Mouse (Mus musculus): ENCODE results near the gene Gipc2.

DNA sequence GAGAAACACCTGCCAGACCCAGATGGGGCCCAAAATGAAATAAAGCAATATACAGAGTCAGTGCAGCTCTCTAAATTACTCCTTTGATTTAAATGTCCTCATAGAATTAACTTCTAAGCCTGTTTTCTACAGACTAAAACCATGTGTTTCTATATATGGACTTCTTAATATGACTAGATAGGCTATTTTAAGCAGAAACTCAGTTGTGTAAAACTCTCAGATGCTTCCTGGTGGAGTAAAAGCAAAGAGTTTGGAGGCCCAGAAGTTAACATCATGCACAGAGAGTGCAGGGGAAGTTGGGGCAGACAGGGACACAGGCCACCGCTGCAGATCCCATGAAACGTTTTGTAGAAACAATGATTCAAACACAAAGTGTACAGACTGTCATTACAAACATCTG lies 107.8 kb downstream of the Gipc2 start:
- TF ChIP-seq CTCF (IDR thresholded peaks at IDR 0.05; ENCODE audit: borderline replicate concordance, insufficient read depth, low read length) (no peak), POLR2A (IDR thresholded peaks at IDR 0.05; ENCODE audit: low read depth, low read length) (no peak)

Measured in embryonic fibroblast, embryonic 13.5 days (primary cell).